Mouse (Mus musculus) megakaryocyte, embryonic 14.5 days (primary cell): Measurements from ENCODE around the gene Mucl2.
"Not testable (repeated sequence)": the region's sequence is repeated elsewhere in the genome, so short reads cannot be mapped to it uniquely, and the experiment has no call there.

Experiments used
- FLI1 ChIP-seq: IDR thresholded peaks from 2 replicates; pipeline ENCODE4 v1.6.1; 2012; ENCODE audit warnings: low read length, inconsistent platforms, mixed read lengths
- GATA1 ChIP-seq: IDR thresholded peaks from 3 replicates; pipeline ENCODE4 v1.6.1; 2012; ENCODE audit warnings: mixed read lengths, low read length, inconsistent platforms, borderline replicate concordance

- not testable (repeated sequence) for TF ChIP-seq FLI1, GATA1
Observed at GRCm38 (mm10) chr15:103913061-103913460, 13.9 kb upstream of the Mucl2 start.
